Comparison of ENCODE assay signal across 30 mouse cellular contexts in genomic region chr14:29599428-29599827, GRCm38 (mm10).
DNase-seq lines count a peak whose midpoint lies in the region; ATAC-seq and TF ChIP-seq lines count a peak whose summit lies in the region.
"Had no signal": no experiment of that assay in that cellular context is flagged by ENCODE, and none has a peak within 500 bp of the region (broad histone marks: within the 10 kb centered on the region; RNA-seq: fewer than 3 reads in every experiment).

No protein-coding gene starts in this region.

- 59% methylated on average over 8 of the region's 8 CpGs for WGBS in embryonic facial prominence, embryonic 14.5 days
- WGBS in embryonic facial prominence, embryonic 10.5 days, result 66% methylated on average over 8 of the region's 8 CpGs
- WGBS in neural tube, embryonic 11.5 days, result 38% methylated on average over 8 of the region's 8 CpGs
- 21% methylated on average over 8 of the region's 8 CpGs for WGBS in neural tube, embryonic 15.5 days
- WGBS in hindbrain, postnatal 0 days, result 24% methylated on average over 8 of the region's 8 CpGs

- peak; percentile 49 for DNase-seq in embryonic facial prominence, embryonic 14.5 days (ENCODE audit: low spot score)
- no peak for DNase-seq in embryonic facial prominence, embryonic 10.5 days (ENCODE audit: low spot score)
- peak; percentile 19 for DNase-seq in neural tube, embryonic 11.5 days (ENCODE audit: low spot score)
- DNase-seq in hindbrain, postnatal 0 days (ENCODE audit: low spot score), result peak; percentile 11
- DNase-seq in urinary bladder, postnatal 36 days (ENCODE audit: low spot score in 2 of 2), result no peak
- no peak for DNase-seq in ovary, postnatal 10 days (ENCODE audit: low spot score)
- DNase-seq: adrenal gland, adult 8-10 months; cerebellum, adult 9-10 months; cerebellum, postnatal 36 days; gastrocnemius, adult 2 months; gastrocnemius, postnatal 36 days; heart, postnatal 14 days; kidney, adult 2 months; kidney, postnatal 4 days; left cerebral cortex, postnatal 4 days; liver, embryonic 13.5 days; lung, adult 18-20 months; spleen, adult 18-20 months; thymus, adult 18-20 months; thymus, postnatal 25 days had no signal

- no peaks in the 10 kb centered on the region for H3K4me1 ChIP-seq in embryonic facial prominence, embryonic 14.5 days (ENCODE audit: control insufficient read depth, insufficient read depth, low read length)
- no peaks in the 10 kb centered on the region for H3K4me1 ChIP-seq in embryonic facial prominence, embryonic 10.5 days
- no peaks in the 10 kb centered on the region for H3K4me1 ChIP-seq in neural tube, embryonic 11.5 days (ENCODE audit: control insufficient read depth, insufficient read depth, low read length)
- H3K4me1 ChIP-seq in neural tube, embryonic 15.5 days, result no peaks in the 10 kb centered on the region
- no peaks in the 10 kb centered on the region for H3K4me1 ChIP-seq in hindbrain, postnatal 0 days (ENCODE audit: insufficient read depth, low read length)
- H3K4me1 ChIP-seq: forebrain, embryonic 15.5 days; hindbrain, embryonic 15.5 days; intestine, embryonic 15.5 days; liver, embryonic 13.5 days; neural tube, embryonic 12.5 days had no signal

- H3K27ac ChIP-seq in embryonic facial prominence, embryonic 14.5 days (replicated peaks; ENCODE audit: low read depth, low read length), result no peak overlapping the region
- H3K27ac ChIP-seq in embryonic facial prominence, embryonic 10.5 days (replicated peaks), result no peak overlapping the region
- no peak overlapping the region for H3K27ac ChIP-seq in neural tube, embryonic 11.5 days (ENCODE audit: low read depth, low read length)
- no peak overlapping the region for H3K27ac ChIP-seq in neural tube, embryonic 15.5 days (replicated peaks)
- H3K27ac ChIP-seq in hindbrain, postnatal 0 days, result no peak overlapping the region
- H3K27ac ChIP-seq: forebrain, embryonic 15.5 days; gastrocnemius, adult 2 months; hindbrain, embryonic 15.5 days; intestine, embryonic 15.5 days; liver, embryonic 13.5 days; macrophage; neural tube, embryonic 12.5 days; stomach, postnatal 0 days had no signal

- no peak overlapping the region for H3K9ac ChIP-seq in embryonic facial prominence, embryonic 14.5 days (ENCODE audit: low read depth, low read length)
- H3K9ac ChIP-seq in neural tube, embryonic 11.5 days (ENCODE audit: low read length), result no peak overlapping the region
- no peak overlapping the region for H3K9ac ChIP-seq in neural tube, embryonic 15.5 days (replicated peaks)
- no peak overlapping the region for H3K9ac ChIP-seq in hindbrain, postnatal 0 days (replicated peaks; ENCODE audit: low read length)
- H3K9ac ChIP-seq: forebrain, embryonic 15.5 days; hindbrain, embryonic 15.5 days; intestine, embryonic 15.5 days; liver, embryonic 13.5 days; neural tube, embryonic 12.5 days had no signal

- H3K27me3 ChIP-seq in embryonic facial prominence, embryonic 14.5 days (replicated peaks; ENCODE audit: control insufficient read depth, insufficient read depth, low read length), result no peaks in the 10 kb centered on the region
- no peaks in the 10 kb centered on the region for H3K27me3 ChIP-seq in embryonic facial prominence, embryonic 10.5 days (replicated peaks; ENCODE audit: low read depth, poor library complexity, severe bottlenecking)
- peaks cover 3% of the 10 kb centered on the region; the same call in 1 of the 2 replicates for H3K27me3 ChIP-seq in neural tube, embryonic 11.5 days (ENCODE audit: control insufficient read depth, insufficient read depth, low read length)
- H3K27me3 ChIP-seq in neural tube, embryonic 15.5 days (replicated peaks), result no peaks in the 10 kb centered on the region
- H3K27me3 ChIP-seq in hindbrain, postnatal 0 days (ENCODE audit: insufficient read depth, low read length), result no peaks in the 10 kb centered on the region
- H3K27me3 ChIP-seq: forebrain, embryonic 15.5 days; hindbrain, embryonic 15.5 days; intestine, embryonic 15.5 days; liver, embryonic 13.5 days; neural tube, embryonic 12.5 days had no signal

- H3K4me3 ChIP-seq in embryonic facial prominence, embryonic 14.5 days (ENCODE audit: low read depth, low read length), result no peak overlapping the region
- H3K4me3 ChIP-seq in embryonic facial prominence, embryonic 10.5 days, result no peak overlapping the region
- H3K4me3 ChIP-seq in neural tube, embryonic 11.5 days (ENCODE audit: low read depth, low read length), result no peak overlapping the region
- H3K4me3 ChIP-seq in neural tube, embryonic 15.5 days (replicated peaks), result no peak overlapping the region
- H3K4me3 ChIP-seq in hindbrain, postnatal 0 days (ENCODE audit: low read length), result no peak overlapping the region
- H3K4me3 ChIP-seq: forebrain, embryonic 15.5 days; gastrocnemius, adult 2 months; hindbrain, embryonic 15.5 days; intestine, embryonic 15.5 days; liver, embryonic 13.5 days; neural tube, embryonic 12.5 days had no signal

- no peak overlapping the region for H3K4me2 ChIP-seq in embryonic facial prominence, embryonic 14.5 days (ENCODE audit: low read depth, low read length)
- no peak overlapping the region for H3K4me2 ChIP-seq in neural tube, embryonic 11.5 days (ENCODE audit: low read depth)
- H3K4me2 ChIP-seq in neural tube, embryonic 15.5 days, result no peak overlapping the region
- H3K4me2 ChIP-seq in hindbrain, postnatal 0 days (ENCODE audit: low read depth, low read length), result no peak overlapping the region
- H3K4me2 ChIP-seq: forebrain, embryonic 15.5 days; hindbrain, embryonic 15.5 days; intestine, embryonic 15.5 days; liver, embryonic 13.5 days; neural tube, embryonic 12.5 days had no signal

- H3K36me3 ChIP-seq in embryonic facial prominence, embryonic 14.5 days (ENCODE audit: control insufficient read depth, insufficient read depth, low read length), result no peaks in the 10 kb centered on the region
- no peaks in the 10 kb centered on the region for H3K36me3 ChIP-seq in embryonic facial prominence, embryonic 10.5 days (replicated peaks)
- no peaks in the 10 kb centered on the region for H3K36me3 ChIP-seq in neural tube, embryonic 11.5 days (ENCODE audit: control insufficient read depth, insufficient read depth, low read length)
- H3K36me3 ChIP-seq in neural tube, embryonic 15.5 days, result no peaks in the 10 kb centered on the region
- no peaks in the 10 kb centered on the region for H3K36me3 ChIP-seq in hindbrain, postnatal 0 days (ENCODE audit: insufficient read depth, low read length)
- H3K36me3 ChIP-seq: forebrain, embryonic 15.5 days; hindbrain, embryonic 15.5 days; intestine, embryonic 15.5 days; liver, embryonic 13.5 days; neural tube, embryonic 12.5 days had no signal

- TF ChIP-seq CTCF in hindbrain, postnatal 0 days (IDR thresholded peaks at IDR 0.05; ENCODE audit: low read depth), result no peak

- ATAC-seq in embryonic facial prominence, embryonic 14.5 days (ENCODE audit: low read depth), result peak; percentile 50; the same call in 1 of the 2 replicates
- ATAC-seq in neural tube, embryonic 11.5 days (ENCODE audit: insufficient read depth, low FRiP score, low TSS enrichment), result no peak
- no peak for ATAC-seq in neural tube, embryonic 15.5 days (ENCODE audit: low FRiP score)
- no peak for ATAC-seq in hindbrain, postnatal 0 days
- ATAC-seq in granulocyte monocyte progenitor cell, adult 5-6 weeks (replicated peaks; ENCODE audit: poor library complexity, severe bottlenecking), result no peak
- ATAC-seq: forebrain, embryonic 15.5 days; intestine, embryonic 15.5 days; lung, postnatal 0 days; midbrain, embryonic 16.5 days had no signal

- no peaks in the 10 kb centered on the region for H3K9me3 ChIP-seq in embryonic facial prominence, embryonic 14.5 days (ENCODE audit: control insufficient read depth, low read length)
- H3K9me3 ChIP-seq in embryonic facial prominence, embryonic 10.5 days, result peaks cover 4% of the 10 kb centered on the region; the same call in 1 of the 2 replicates
- 0 out of 2 replicates have a peak, but pooled peaks cover 2% of the 10 kb centered on the region for H3K9me3 ChIP-seq in neural tube, embryonic 11.5 days (ENCODE audit: control insufficient read depth, low read length)
- no peaks in the 10 kb centered on the region for H3K9me3 ChIP-seq in neural tube, embryonic 15.5 days (replicated peaks)
- H3K9me3 ChIP-seq in hindbrain, postnatal 0 days (ENCODE audit: low read length), result no peaks in the 10 kb centered on the region
- H3K9me3 ChIP-seq: forebrain, embryonic 15.5 days; hindbrain, embryonic 15.5 days; intestine, embryonic 15.5 days; liver, embryonic 13.5 days had no signal

Comparison
In these comparisons a context has a peak if more than half of its experiments do, and no peak if none do; other contexts are left out.
1. DNase-seq: peak in embryonic facial prominence, embryonic 14.5 days (single experiment), neural tube, embryonic 11.5 days (single experiment) and hindbrain, postnatal 0 days (single experiment); none in embryonic facial prominence, embryonic 10.5 days (single experiment), urinary bladder, postnatal 36 days (0 of 2) and ovary, postnatal 10 days (single experiment).